18 mouse cellular contexts compared by ENCODE assay signal in the genomic region with DNA sequence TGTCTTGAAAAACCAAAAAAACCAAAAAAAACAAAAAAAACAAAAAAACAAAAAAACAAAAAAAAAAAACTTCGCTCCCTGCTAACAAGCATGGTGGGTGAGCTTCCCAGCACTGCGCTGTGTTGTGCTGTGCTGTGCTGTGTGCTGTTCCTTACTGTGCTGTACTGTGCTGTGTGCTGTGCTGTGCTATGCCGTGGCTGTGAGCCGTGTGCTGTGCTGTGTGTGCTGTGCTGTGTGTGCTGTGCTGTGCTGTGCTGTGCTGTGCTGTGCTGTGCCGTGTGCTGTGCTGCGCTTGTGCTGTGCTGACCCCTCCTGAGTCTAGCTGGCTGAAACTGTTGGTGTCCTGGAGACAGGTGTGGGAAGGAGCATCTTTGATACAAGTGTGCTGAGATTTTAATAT. TPM values are rescaled to one million over a fixed set of nuclear protein-coding genes. Genes with fewer than 3 reads are reported as not detected.
DNase-seq lines count a peak whose midpoint lies in the region; ATAC-seq and TF ChIP-seq lines count a peak whose summit lies in the region.
"Had no signal": no experiment of that assay in that cellular context is flagged by ENCODE, and none has a peak within 500 bp of the region (broad histone marks: within the 10 kb centered on the region; RNA-seq: fewer than 3 reads in every experiment).

No protein-coding gene starts in this region.

- ATAC-seq in heart, embryonic 11.5 days (replicated peaks; ENCODE audit: insufficient number of reproducible peaks, low FRiP score, low TSS enrichment) = no peak
- ATAC-seq in kidney, embryonic 15.5 days (replicated peaks; ENCODE audit: low FRiP score) = 0 out of 2 replicates have a peak, but pooled peaks have one; percentile 44
- ATAC-seq in kidney, embryonic 14.5 days (ENCODE audit: low FRiP score, low TSS enrichment) = no peak
- peak; percentile 77; the same call in 1 of the 2 replicates for ATAC-seq in midbrain, embryonic 13.5 days
- no peak for ATAC-seq in midbrain, embryonic 14.5 days (ENCODE audit: low FRiP score, low TSS enrichment)
- ATAC-seq: forebrain, embryonic 15.5 days had no signal

- no peak overlapping the region for H3K9ac ChIP-seq in heart, embryonic 11.5 days (ENCODE audit: low read depth, low read length)
- H3K9ac ChIP-seq in kidney, embryonic 15.5 days = no peak overlapping the region
- no peak overlapping the region for H3K9ac ChIP-seq in kidney, embryonic 14.5 days (ENCODE audit: low read depth, low read length)
- H3K9ac ChIP-seq in midbrain, embryonic 13.5 days (replicated peaks) = no peak overlapping the region
- no peak overlapping the region for H3K9ac ChIP-seq in midbrain, embryonic 14.5 days (replicated peaks; ENCODE audit: low read length)
- H3K9ac ChIP-seq: embryonic facial prominence, embryonic 13.5 days; forebrain, embryonic 15.5 days; midbrain, embryonic 12.5 days had no signal

- peak; percentile 40 for TF ChIP-seq POLR2A in myocyte (IDR thresholded peaks at IDR 0.05; ENCODE audit: insufficient read length, low read depth)

- no peaks in the 10 kb centered on the region for H3K27me3 ChIP-seq in heart, embryonic 10.5 days (ENCODE audit: insufficient read depth, poor library complexity, severe bottlenecking)
- H3K27me3 ChIP-seq in heart, embryonic 11.5 days (ENCODE audit: control insufficient read depth, insufficient read depth, low read length) = no peaks in the 10 kb centered on the region
- H3K27me3 ChIP-seq in kidney, embryonic 15.5 days = no peaks in the 10 kb centered on the region
- no peaks in the 10 kb centered on the region for H3K27me3 ChIP-seq in kidney, embryonic 14.5 days (ENCODE audit: control insufficient read depth, insufficient read depth, low read length)
- H3K27me3 ChIP-seq in midbrain, embryonic 13.5 days = no peaks in the 10 kb centered on the region
- H3K27me3 ChIP-seq in midbrain, embryonic 14.5 days (ENCODE audit: control insufficient read depth, insufficient read depth, low read length) = no peaks in the 10 kb centered on the region
- no peaks in the 10 kb centered on the region for H3K27me3 ChIP-seq in myocyte (ENCODE audit: control insufficient read depth, insufficient read depth, insufficient read length)
- H3K27me3 ChIP-seq: embryonic facial prominence, embryonic 13.5 days; forebrain, embryonic 15.5 days; midbrain, embryonic 12.5 days had no signal

- H3K27ac ChIP-seq in heart, embryonic 10.5 days = 0 out of 2 replicates have a peak overlapping the region, but pooled peaks have one; percentile 19
- no peak overlapping the region for H3K27ac ChIP-seq in heart, embryonic 11.5 days (ENCODE audit: low read depth, low read length)
- 0 out of 2 replicates have a peak overlapping the region, but pooled peaks have one; percentile 18 for H3K27ac ChIP-seq in kidney, embryonic 15.5 days
- H3K27ac ChIP-seq in kidney, embryonic 14.5 days (ENCODE audit: low read depth, low read length) = no peak overlapping the region
- no peak overlapping the region for H3K27ac ChIP-seq in midbrain, embryonic 13.5 days
- H3K27ac ChIP-seq in midbrain, embryonic 14.5 days (replicated peaks; ENCODE audit: low read depth, low read length) = no peak overlapping the region
- H3K27ac ChIP-seq: forebrain, embryonic 15.5 days; macrophage; midbrain, embryonic 12.5 days had no signal

- no peaks in the 10 kb centered on the region for H3K36me3 ChIP-seq in heart, embryonic 10.5 days
- no peaks in the 10 kb centered on the region for H3K36me3 ChIP-seq in heart, embryonic 11.5 days (ENCODE audit: control insufficient read depth, insufficient read depth, low read length)
- no peaks in the 10 kb centered on the region for H3K36me3 ChIP-seq in kidney, embryonic 15.5 days
- no peaks in the 10 kb centered on the region for H3K36me3 ChIP-seq in kidney, embryonic 14.5 days (ENCODE audit: control insufficient read depth, insufficient read depth, low read length)
- no peaks in the 10 kb centered on the region for H3K36me3 ChIP-seq in midbrain, embryonic 13.5 days
- H3K36me3 ChIP-seq in midbrain, embryonic 14.5 days (ENCODE audit: control insufficient read depth, insufficient read depth, low read length) = no peaks in the 10 kb centered on the region
- H3K36me3 ChIP-seq in myocyte (ENCODE audit: control insufficient read depth, insufficient read depth) = no peaks in the 10 kb centered on the region
- H3K36me3 ChIP-seq: embryonic facial prominence, embryonic 13.5 days; forebrain, embryonic 15.5 days; midbrain, embryonic 12.5 days had no signal

- 92% methylated on average over 6 of the region's 6 CpGs for WGBS in heart, embryonic 10.5 days
- 89% methylated on average over 6 of the region's 6 CpGs for WGBS in heart, embryonic 11.5 days (ENCODE audit: insufficient replicate concordance)
- WGBS in kidney, embryonic 15.5 days = 97% methylated on average over 6 of the region's 6 CpGs
- WGBS in kidney, embryonic 14.5 days = 95% methylated on average over 6 of the region's 6 CpGs
- 98% methylated on average over 6 of the region's 6 CpGs for WGBS in midbrain, embryonic 13.5 days
- 95% methylated on average over 6 of the region's 6 CpGs for WGBS in midbrain, embryonic 14.5 days

- H3ac ChIP-seq in myocyte (ENCODE audit: control insufficient read depth, insufficient read length) = no peak overlapping the region

- H3K9me3 ChIP-seq in heart, embryonic 10.5 days = no peaks in the 10 kb centered on the region
- H3K9me3 ChIP-seq in heart, embryonic 11.5 days (replicated peaks; ENCODE audit: control insufficient read depth, low read length) = no peaks in the 10 kb centered on the region
- H3K9me3 ChIP-seq in kidney, embryonic 15.5 days (replicated peaks) = no peaks in the 10 kb centered on the region
- no peaks in the 10 kb centered on the region for H3K9me3 ChIP-seq in kidney, embryonic 14.5 days (ENCODE audit: control insufficient read depth, low read length)
- H3K9me3 ChIP-seq in midbrain, embryonic 13.5 days = no peaks in the 10 kb centered on the region
- H3K9me3 ChIP-seq in midbrain, embryonic 14.5 days (ENCODE audit: control insufficient read depth, low read length) = no peaks in the 10 kb centered on the region
- H3K9me3 ChIP-seq: embryonic facial prominence, embryonic 13.5 days; forebrain, embryonic 15.5 days; midbrain, embryonic 12.5 days had no signal

- H3K4me3 ChIP-seq in heart, embryonic 10.5 days = no peak overlapping the region
- H3K4me3 ChIP-seq in heart, embryonic 11.5 days (ENCODE audit: low read depth, low read length) = no peak overlapping the region
- H3K4me3 ChIP-seq in kidney, embryonic 15.5 days (replicated peaks) = no peak overlapping the region
- H3K4me3 ChIP-seq in kidney, embryonic 14.5 days (ENCODE audit: low read length) = no peak overlapping the region
- no peak overlapping the region for H3K4me3 ChIP-seq in midbrain, embryonic 13.5 days (replicated peaks)
- no peak overlapping the region for H3K4me3 ChIP-seq in midbrain, embryonic 14.5 days (replicated peaks; ENCODE audit: low read depth, low read length)
- no peak overlapping the region for H3K4me3 ChIP-seq in myocyte
- H3K4me3 ChIP-seq: embryonic facial prominence, embryonic 13.5 days; forebrain, embryonic 15.5 days; midbrain, embryonic 12.5 days had no signal

- H3K79me2 ChIP-seq in myocyte (ENCODE audit: control insufficient read depth, insufficient read depth) = peaks cover 99% of the 10 kb centered on the region

- H3K4me1 ChIP-seq in heart, embryonic 10.5 days = peaks cover 77% of the 10 kb centered on the region
- peaks cover 75% of the 10 kb centered on the region for H3K4me1 ChIP-seq in heart, embryonic 11.5 days (ENCODE audit: control insufficient read depth, insufficient read depth, low read length)
- H3K4me1 ChIP-seq in kidney, embryonic 15.5 days = peaks cover 92% of the 10 kb centered on the region
- peaks cover 77% of the 10 kb centered on the region for H3K4me1 ChIP-seq in kidney, embryonic 14.5 days (ENCODE audit: control insufficient read depth, insufficient read depth, low read length)
- peaks cover 66% of the 10 kb centered on the region for H3K4me1 ChIP-seq in midbrain, embryonic 13.5 days (replicated peaks)
- H3K4me1 ChIP-seq in midbrain, embryonic 14.5 days (ENCODE audit: control insufficient read depth, insufficient read depth, low read length) = peaks cover 31% of the 10 kb centered on the region

- DNase-seq in heart, embryonic 10.5 days (ENCODE audit: low spot score) = no peak
- DNase-seq in midbrain, embryonic 14.5 days = no peak
- no peak for DNase-seq in urinary bladder, adult 2 months (ENCODE audit: low spot score)
- DNase-seq: B cell, adult 2 months; cerebellum, adult 2 months; kidney, adult 11 months; kidney, postnatal 10 days; right cerebral cortex, postnatal 4 days; thymus, postnatal 25 days had no signal

- H3K4me2 ChIP-seq in heart, embryonic 11.5 days = no peak overlapping the region
- H3K4me2 ChIP-seq in kidney, embryonic 15.5 days = no peak overlapping the region
- H3K4me2 ChIP-seq in kidney, embryonic 14.5 days (replicated peaks; ENCODE audit: low read depth, low read length) = no peak overlapping the region
- H3K4me2 ChIP-seq in midbrain, embryonic 13.5 days (replicated peaks) = no peak overlapping the region
- no peak overlapping the region for H3K4me2 ChIP-seq in midbrain, embryonic 14.5 days (ENCODE audit: low read length)
- no peak overlapping the region for H3K4me2 ChIP-seq in myocyte (ENCODE audit: low read depth)
- H3K4me2 ChIP-seq: embryonic facial prominence, embryonic 13.5 days; forebrain, embryonic 15.5 days; midbrain, embryonic 12.5 days had no signal

TF ChIP-seq in myocyte, 11 proteins besides CTCF, POLR2A, EP300 and RAD21 (continues in another document):
- TF ChIP-seq MAX (IDR thresholded peaks at IDR 0.05; ENCODE audit: low read depth) = no peak
- no peak for TF ChIP-seq TCF3 (IDR thresholded peaks at IDR 0.05; ENCODE audit: insufficient read length, low read depth)
- TF ChIP-seq SRF (IDR thresholded peaks at IDR 0.05; ENCODE audit: control insufficient read depth, insufficient read length, low read depth) = no peak
- TF ChIP-seq REST (IDR thresholded peaks at IDR 0.05; ENCODE audit: insufficient read depth, insufficient read length) = no peak
- TF ChIP-seq MYOG (IDR thresholded peaks at IDR 0.05; ENCODE audit: control insufficient read depth in 1 of 3, insufficient read depth in 1 of 3, insufficient read length in 2 of 3, low read depth in 2 of 3) = no peak
- TF ChIP-seq USF1 (IDR thresholded peaks at IDR 0.05; ENCODE audit: low read depth) = no peak

RNA-seq across cellular contexts. Expression of a gene that starts 43.3 kb away (rescaled TPM):
- 0.06 TPM in 1 of 2 replicates, not detected in the other for polyA plus RNA-seq in heart, embryonic 10.5 days (2016; fragmentation: Nextera tagmentation; extraction: Ambion mirVana)
- not detected in 2 replicates for polyA plus RNA-seq in heart, embryonic 11.5 days (2014; fragmentation: Nextera tagmentation; extraction: Ambion mirVana)
- 0.08 TPM in 1 of 2 replicates, not detected in the other for polyA plus RNA-seq in kidney, embryonic 15.5 days (2015; fragmentation: Nextera tagmentation; extraction: Ambion mirVana)
- polyA plus RNA-seq in kidney, embryonic 14.5 days (2014; fragmentation: Nextera tagmentation; extraction: Ambion mirVana) = 0.09 TPM in 1 of 2 replicates, not detected in the other
- 0.06 and 0.12 TPM in 2 replicates for polyA plus RNA-seq in midbrain, embryonic 13.5 days (2015; fragmentation: Nextera tagmentation; extraction: Ambion mirVana)
- polyA plus RNA-seq in midbrain, embryonic 14.5 days (2014; fragmentation: Nextera tagmentation; extraction: Ambion mirVana) = 0.13 TPM in 1 of 2 replicates, not detected in the other
- 1.5 TPM for polyA plus RNA-seq in myocyte (2012; fragmentation: generic; extraction: Trizol)
- 0.03 TPM in 2 replicates for polyA plus RNA-seq in urinary bladder, adult 2 months (2012; rRNA removed)
- polyA plus RNA-seq: cerebellum, adult 2 months; macrophage had no signal

Comparison
In these comparisons a context has a peak if more than half of its experiments do, and no peak if none do; other contexts are left out.
1. H3K27ac ChIP-seq: peak in heart, embryonic 10.5 days (single experiment) and kidney, embryonic 15.5 days (single experiment); none in heart, embryonic 11.5 days (single experiment), kidney, embryonic 14.5 days (single experiment), midbrain, embryonic 13.5 days (single experiment) and midbrain, embryonic 14.5 days (single experiment).
2. ATAC-seq: peak in kidney, embryonic 15.5 days (single experiment) and midbrain, embryonic 13.5 days (single experiment); none in heart, embryonic 11.5 days (single experiment), kidney, embryonic 14.5 days (single experiment) and midbrain, embryonic 14.5 days (single experiment).